Mouse (Mus musculus) lung, postnatal 14 days (tissue): Measurements from ENCODE around the gene Mme.

Experiments
- DNase-seq: peaks from one replicate; pipeline ENCODE4 v3.0.0; 2021

Gene Mme

GRCm38 (mm10) chr3:63241099-63241587 is at the start of gene Mme:
Gene Mme, plus strand, starts transcription at chr3:63241537.
- no peak for DNase-seq

GRCm38 (mm10) chr3:63196565-63196964 is 44.8 kb upstream of the Mme start:
- no peak for DNase-seq

- DNase-seq, result no peak
Measured at GRCm38 (mm10) chr3:63198026-63198425, 43.3 kb upstream of the Mme start.

- no peak for DNase-seq
Measured at GRCm38 (mm10) chr3:63221867-63222591, 19.3 kb upstream of the Mme start.

GRCm38 (mm10) chr3:63223676-63224075 is 17.7 kb upstream of the Mme start:
- DNase-seq, result no peak

GRCm38 (mm10) chr3:63235957-63236356 is 5.4 kb upstream of the Mme start:
- no peak for DNase-seq

GRCm38 (mm10) chr3:63243721-63244120 is 2.4 kb downstream of the Mme start:
- DNase-seq, result no peak

- DNase-seq, result no peak
Measured at GRCm38 (mm10) chr3:63272091-63272490, 30.8 kb downstream of the Mme start.

GRCm38 (mm10) chr3:63294316-63294715 is 53.0 kb downstream of the Mme start:
- DNase-seq, result no peak

- DNase-seq, result no peak
Measured at GRCm38 (mm10) chr3:63294791-63295190, 53.5 kb downstream of the Mme start.

GRCm38 (mm10) chr3:63295237-63295636 is 53.9 kb downstream of the Mme start:
- peak; percentile 36 for DNase-seq

GRCm38 (mm10) chr3:63295657-63296231 is 54.4 kb downstream of the Mme start:
- DNase-seq, result peak; percentile 63

- DNase-seq, result no peak
Measured at GRCm38 (mm10) chr3:63296411-63296810, 55.1 kb downstream of the Mme start.

GRCm38 (mm10) chr3:63297787-63298186 is 56.5 kb downstream of the Mme start:
- DNase-seq, result peak; percentile 71

- DNase-seq, result no peak
Measured at GRCm38 (mm10) chr3:63315211-63315760, 73.9 kb downstream of the Mme start.

- DNase-seq, result no peak
Measured at GRCm38 (mm10) chr3:63317496-63317895, 76.2 kb downstream of the Mme start.

GRCm38 (mm10) chr3:63325615-63326014 is 84.3 kb downstream of the Mme start:
- no peak for DNase-seq

- DNase-seq, result no peak
Measured at GRCm38 (mm10) chr3:63340110-63340509, 98.8 kb downstream of the Mme start.

- no peak for DNase-seq
Measured at GRCm38 (mm10) chr3:63340546-63340945, 99.2 kb downstream of the Mme start.

GRCm38 (mm10) chr3:63341481-63341880 is 100.1 kb downstream of the Mme start:
- DNase-seq, result peak; percentile 12

GRCm38 (mm10) chr3:63344998-63345397 is 103.7 kb downstream of the Mme start:
- no peak for DNase-seq

- DNase-seq, result no peak
Measured at GRCm38 (mm10) chr3:63348893-63349426, 107.6 kb downstream of the Mme start.

GRCm38 (mm10) chr3:63350242-63350641 is 108.9 kb downstream of the Mme start:
- no peak for DNase-seq

- no peak for DNase-seq
Measured at GRCm38 (mm10) chr3:63350704-63351103, 109.4 kb downstream of the Mme start.
